Mouse (Mus musculus) layer of hippocampus, adult 2 months (tissue): ENCODE measurements at regions not wholly inside any gene's neighbourhood (a gene's known extent, or its start where the extent isn't known, plus 50 kb on each side); places are given as distances from the start of the nearest gene placed in this dataset.
A peak's percentile ranks its signal among the peaks of the same experiment; 100 is the strongest.

Experiments used
- DNase-seq, 2 experiments: peaks; one replicate each; pipeline ENCODE4 v3.0.0; 2022; ENCODE audit warnings: low spot score in 2 of 2
- H3K27ac ChIP-seq: fragments of 200-600 bp; 2 replicates; pipeline ENCODE4 v1.8.1; 2022
- H3K4me3 ChIP-seq: fragments of 200-600 bp; 2 replicates; pipeline ENCODE4 v1.8.1; 2022; ENCODE audit warnings: mild to moderate bottlenecking
- CTCF ChIP-seq: fragments of 200-600 bp; conservative IDR thresholded peaks from 2 replicates; pipeline ENCODE4 v1.8.1; 2022; ENCODE audit warnings: antibody characterized with exemption, mild to moderate bottlenecking, moderate library complexity

- TF ChIP-seq CTCF, result no peak
- no peak for DNase-seq
- Histone ChIP-seq H3K4me3 (no peak overlapping the region), H3K27ac (peak overlapping the region; percentile 52)
These were observed 52.4 kb upstream of the Adcy1 start for GRCm38 (mm10) chr11:7010858-7011257.

GRCm38 (mm10) chr11:6999329-6999728, 64.0 kb upstream of the Adcy1 start:
- no peak overlapping the region for H3K4me3 ChIP-seq
- TF ChIP-seq CTCF, result no peak
- H3K27ac ChIP-seq, result peak overlapping the region; percentile 43; the same call in 1 of the 2 replicates
- DNase-seq, result no peak

GRCm38 (mm10) chr11:6998810-6999209, 64.5 kb upstream of the Adcy1 start:
- H3K4me3 ChIP-seq, result no peak overlapping the region
- H3K27ac ChIP-seq, result peak overlapping the region; percentile 43; the same call in 1 of the 2 replicates
- no peak for TF ChIP-seq CTCF
- no peak for DNase-seq

GRCm38 (mm10) chr11:6997508-6997907, 65.8 kb upstream of the Adcy1 start:
- no peak for TF ChIP-seq CTCF
- DNase-seq, result no peak
- Histone ChIP-seq H3K27ac (peak overlapping the region; percentile 32; the same call in 1 of the 2 replicates), H3K4me3 (no peak overlapping the region)

GRCm38 (mm10) chr11:6993731-6994130, 69.6 kb upstream of the Adcy1 start:
- H3K27ac ChIP-seq, result no peak overlapping the region
- no peak for TF ChIP-seq CTCF
- H3K4me3 ChIP-seq, result no peak overlapping the region
- DNase-seq, result no peak

- TF ChIP-seq CTCF, result no peak
- no peak for DNase-seq
- no peak overlapping the region for H3K27ac ChIP-seq
- H3K4me3 ChIP-seq, result no peak overlapping the region
These were observed 71.7 kb upstream of the Adcy1 start for GRCm38 (mm10) chr11:6991626-6992025.

- H3K27ac ChIP-seq, result no peak overlapping the region
- no peak for DNase-seq
- H3K4me3 ChIP-seq, result no peak overlapping the region
- TF ChIP-seq CTCF, result no peak
These were observed 72.6 kb upstream of the Adcy1 start for GRCm38 (mm10) chr11:6990711-6991110.

- no peak for TF ChIP-seq CTCF
- DNase-seq, result no peak
- H3K27ac ChIP-seq, result no peak overlapping the region
- no peak overlapping the region for H3K4me3 ChIP-seq
These were observed 74.1 kb upstream of the Adcy1 start for GRCm38 (mm10) chr11:6988884-6989824.

GRCm38 (mm10) chr11:6987995-6988394, 75.3 kb upstream of the Adcy1 start:
- Histone ChIP-seq H3K27ac (no peak overlapping the region), H3K4me3 (no peak overlapping the region)
- no peak for DNase-seq
- TF ChIP-seq CTCF, result no peak

GRCm38 (mm10) chr11:6987105-6987504, 76.2 kb upstream of the Adcy1 start:
- DNase-seq, result no peak
- no peak for TF ChIP-seq CTCF
- Histone ChIP-seq H3K27ac (no peak overlapping the region), H3K4me3 (no peak overlapping the region)

GRCm38 (mm10) chr11:6982076-6982475, 81.2 kb upstream of the Adcy1 start:
- DNase-seq, result no peak
- Histone ChIP-seq H3K4me3 (no peak overlapping the region), H3K27ac (no peak overlapping the region)
- no peak for TF ChIP-seq CTCF

- no peak for TF ChIP-seq CTCF
- H3K27ac ChIP-seq, result no peak overlapping the region
- no peak for DNase-seq
- no peak overlapping the region for H3K4me3 ChIP-seq
These were observed 83.6 kb upstream of the Adcy1 start for GRCm38 (mm10) chr11:6979656-6980055.

- no peak overlapping the region for H3K4me3 ChIP-seq
- no peak for TF ChIP-seq CTCF
- H3K27ac ChIP-seq, result peak overlapping the region; percentile 91
- DNase-seq, result no peak
These were observed 94.1 kb upstream of the Adcy1 start for GRCm38 (mm10) chr11:6969196-6969595.

- Histone ChIP-seq H3K4me3 (no peak overlapping the region), H3K27ac (peak overlapping the region; percentile 91)
- DNase-seq, result peak; percentile 81 to 90
- no peak for TF ChIP-seq CTCF
These were observed 96.3 kb upstream of the Adcy1 start for GRCm38 (mm10) chr11:6966968-6967367.
